10 mouse cellular contexts compared by ENCODE assay signal in genomic region chr14:57729364-57729763, GRCm38 (mm10). TPM values are rescaled to one million over a fixed set of nuclear protein-coding genes. Genes with fewer than 3 reads are reported as not detected.
DNase-seq lines count a peak whose midpoint lies in the region; ATAC-seq lines count a peak whose summit lies in the region.
"Had no signal": no experiment of that assay in that cellular context is flagged by ENCODE, and none has a peak within 500 bp of the region (broad histone marks: within the 10 kb centered on the region; RNA-seq: fewer than 3 reads in every experiment).

No protein-coding gene starts in this region.

- H3K36me3 ChIP-seq in kidney, embryonic 15.5 days: peaks cover 37% of the 10 kb centered on the region
- H3K36me3 ChIP-seq in heart, embryonic 15.5 days: peaks cover 6% of the 10 kb centered on the region; the same call in 1 of the 2 replicates

- peaks cover 46% of the 10 kb centered on the region for H3K4me1 ChIP-seq in kidney, embryonic 15.5 days
- H3K4me1 ChIP-seq in heart, embryonic 15.5 days (replicated peaks): peaks cover 44% of the 10 kb centered on the region

- no peak for ATAC-seq in kidney, embryonic 15.5 days (replicated peaks; ENCODE audit: low FRiP score)
- peak; percentile 17 for ATAC-seq in activated CD4-positive, CD25-positive, alpha-beta regulatory T cell, adult 4 months
- no peak for ATAC-seq in heart, embryonic 15.5 days (replicated peaks; ENCODE audit: insufficient number of reproducible peaks, insufficient read depth, low FRiP score, low read depth)
- ATAC-seq in monocyte, adult 5-6 weeks (replicated peaks; ENCODE audit: insufficient number of reproducible peaks, low FRiP score, low TSS enrichment, poor library complexity, severe bottlenecking): peak; percentile 12

- peak overlapping the region; percentile 89 for H3K27ac ChIP-seq in kidney, embryonic 15.5 days
- H3K27ac ChIP-seq in heart, embryonic 15.5 days: peak overlapping the region; percentile 73

- no peaks in the 10 kb centered on the region for H3K9me3 ChIP-seq in kidney, embryonic 15.5 days (replicated peaks)
- H3K9me3 ChIP-seq in heart, embryonic 15.5 days (replicated peaks): no peaks in the 10 kb centered on the region

- no peak overlapping the region for H3K4me3 ChIP-seq in kidney, embryonic 15.5 days (replicated peaks)
- no peak overlapping the region for H3K4me3 ChIP-seq in heart, embryonic 15.5 days
- H3K4me3 ChIP-seq: myocyte had no signal

- no peak overlapping the region for H3K9ac ChIP-seq in kidney, embryonic 15.5 days
- H3K9ac ChIP-seq in heart, embryonic 15.5 days: no peak overlapping the region

- no peaks in the 10 kb centered on the region for H3K27me3 ChIP-seq in kidney, embryonic 15.5 days
- H3K27me3 ChIP-seq in heart, embryonic 15.5 days: no peaks in the 10 kb centered on the region

- DNase-seq in kidney, adult 18-20 months: no peak
- no peak for DNase-seq in adrenal gland, adult 18-20 months (ENCODE audit: low spot score in 2 of 2)
- DNase-seq in cerebellum, adult 11 months: no peak
- DNase-seq in adipocyte (ENCODE audit: low spot score): no peak
- DNase-seq: cerebellum, adult 9-11 months had no signal

- H3K4me2 ChIP-seq in kidney, embryonic 15.5 days: 0 out of 2 replicates have a peak overlapping the region, but pooled peaks have one; percentile 1
- H3K4me2 ChIP-seq in heart, embryonic 15.5 days: no peak overlapping the region; the same call in 1 of the 2 replicates

- 66% methylated on average over 8 of the region's 8 CpGs for WGBS in kidney, embryonic 15.5 days
- 64% methylated on average over 8 of the region's 8 CpGs for whole genome bisulfite sequencing in heart, embryonic 15.5 days

RNA-seq across cellular contexts. Expression of gene Gm49361, which starts 16.5 kb away (rescaled TPM):
- not detected in 2 replicates for polyA plus RNA-seq in kidney, embryonic 15.5 days (2015; fragmentation: Nextera tagmentation; extraction: Ambion mirVana)
- polyA plus RNA-seq in activated CD4-positive, CD25-positive, alpha-beta regulatory T cell, adult 4 months (2017; shearing (Covaris generic)): not detected
- not detected in 2 replicates for polyA plus RNA-seq in heart, embryonic 15.5 days (2015; fragmentation: Nextera tagmentation; extraction: Ambion mirVana)
- total RNA-seq in monocyte, adult 5-6 weeks (2017): 0.58 TPM in 1 of 3 replicates, not detected in the others
- total RNA-seq in adrenal gland, adult 18-20 months (2021): 1 to 10 TPM; 3.3 to 3.4 TPM
- polyA plus RNA-seq: myocyte had no signal

RNA-seq across cellular contexts. Expression of gene Lats2, which starts 28.8 kb away (rescaled TPM):
- 23.5 and 24.5 TPM in 2 replicates for polyA plus RNA-seq in kidney, embryonic 15.5 days (2015; fragmentation: Nextera tagmentation; extraction: Ambion mirVana)
- polyA plus RNA-seq in activated CD4-positive, CD25-positive, alpha-beta regulatory T cell, adult 4 months (2017; shearing (Covaris generic)): 10 to 100 TPM; 17.9 to 20.7 TPM
- polyA plus RNA-seq in heart, embryonic 15.5 days (2015; fragmentation: Nextera tagmentation; extraction: Ambion mirVana): 20.3 and 26.2 TPM in 2 replicates
- 68.5 to 76.5 TPM (median 75.4 TPM) in 3 replicates for total RNA-seq in monocyte, adult 5-6 weeks (2017)
- 10 to 100 TPM; 38.1 to 54.2 TPM for total RNA-seq in adrenal gland, adult 18-20 months (2021)

Comparison
In these comparisons a context has a peak if more than half of its experiments do, and no peak if none do; other contexts are left out.
1. ATAC-seq: peak in activated CD4-positive, CD25-positive, alpha-beta regulatory T cell, adult 4 months (single experiment) and monocyte, adult 5-6 weeks (single experiment); none in kidney, embryonic 15.5 days (single experiment) and heart, embryonic 15.5 days (single experiment).